Mouse (Mus musculus) hindbrain, postnatal 0 days (tissue): ENCODE measurements around the gene Ggact. TPM values are rescaled to one million over a fixed set of nuclear protein-coding genes. Genes with fewer than 3 reads are reported as not detected.

Experiments
- ATAC-seq: fragments of 200-750 bp; cut with Nextera tagmentation; 2 replicates; pipeline ENCODE4 v1.8.0; 2017; ENCODE audit warnings: mild to moderate bottlenecking, moderate TSS enrichment, moderate library complexity
- DNase-seq: peaks from one replicate; pipeline ENCODE4 v3.0.0-alpha.2; 2015; ENCODE audit warnings: low spot score
- H3K27ac ChIP-seq: fragments of 300-500 bp; sonication (generic); 2 replicates; pipeline ENCODE4 v1.5.1; 2014; ENCODE audit warnings: mild to moderate bottlenecking
- H3K27me3 ChIP-seq: fragments of 300-500 bp; sonication (generic); 2 replicates; pipeline ENCODE4 v1.6.1; 2014; ENCODE audit warnings: low read length, mixed read lengths; ENCODE audit not compliant: insufficient read depth
- H3K36me3 ChIP-seq: fragments of 300-500 bp; sonication (generic); 2 replicates; pipeline ENCODE4 v1.6.1; 2014; ENCODE audit warnings: low read length, mixed read lengths; ENCODE audit not compliant: insufficient read depth
- H3K4me1 ChIP-seq: fragments of 300-500 bp; sonication (generic); 2 replicates; pipeline ENCODE4 v1.6.1; 2014; ENCODE audit warnings: antibody characterized with exemption, low read length, mixed read lengths; ENCODE audit not compliant: insufficient read depth
- H3K4me2 ChIP-seq: fragments of 300-500 bp; sonication (generic); 2 replicates; pipeline ENCODE4 v1.6.1; 2014; ENCODE audit warnings: low read depth, mild to moderate bottlenecking, low read length, moderate library complexity, mixed read lengths
- H3K4me3 ChIP-seq: fragments of 300-500 bp; sonication (generic); 2 replicates; pipeline ENCODE4 v1.5.1; 2014; ENCODE audit warnings: low read length
- H3K9ac ChIP-seq: fragments of 300-500 bp; sonication (generic); replicated peaks from 2 replicates; pipeline ENCODE4 v1.6.1; 2014; ENCODE audit warnings: mild to moderate bottlenecking, low read length, moderate library complexity, mixed read lengths
- H3K9me3 ChIP-seq: fragments of 300-500 bp; sonication (generic); 2 replicates; pipeline ENCODE4 v1.6.1; 2016; ENCODE audit warnings: low read length, mixed read lengths
- CTCF ChIP-seq: IDR thresholded peaks from 2 replicates; pipeline ENCODE4 v1.5.1; 2016; ENCODE audit warnings: antibody characterized with exemption, control low read depth, low read depth
- WGBS: fragments of 180-500 bp; shearing (Covaris S2); extraction: QIAGEN DNeasy Blood & Tissue Kit; methylation state at CpG from one replicate; pipeline ENCODE4 v1.1.7; 2014; 5-methylcytosine and 5-hydroxymethylcytosine counted together
- polyA plus RNA-seq: library from polyadenylated mRNA; unstranded; fragments of >200 nt; fragmentation: Nextera tagmentation; extraction: Ambion mirVana; gene quantifications from 2 replicates; pipeline ENCODE4 v1.2.1, GENCODE M21; 2015
- total RNA-seq: library from RNA; depleted of rRNA; stranded (reverse); fragments of >200 nt; gene quantifications from 2 replicates; pipeline ENCODE4 v1.2.3, GENCODE M21; 2014

The Ggact gene
- total and polyA plus RNA-seq, 2 experiments from 2014 or later, result 29.1 to 36.5 TPM

GRCm38 (mm10) chr14:122865462-122866129 lies 48.0 kb downstream of the Ggact start:
- Histone ChIP-seq H3K4me3 (no peak overlapping the region), H3K36me3 (no peaks in the 10 kb centered on the region), H3K9me3 (no peaks in the 10 kb centered on the region), H3K4me1 (no peaks in the 10 kb centered on the region), H3K9ac (no peak overlapping the region), H3K27me3 (no peaks in the 10 kb centered on the region), H3K27ac (no peak overlapping the region), H3K4me2 (no peak overlapping the region)
- 86% methylated on average over 4 of the region's 4 CpGs for WGBS
- ATAC-seq (no peak), DNase-seq (no peak)
- no peak for TF ChIP-seq CTCF

- 28% methylated on average over 4 of the region's 4 CpGs for WGBS
- ATAC-seq (no peak), DNase-seq (peak; percentile 57)
- no peaks in the 10 kb centered on the region for H3K9me3 ChIP-seq
- no peak for TF ChIP-seq CTCF
- no peaks in the 10 kb centered on the region for H3K27me3 ChIP-seq
- H3K4me1 ChIP-seq, result no peaks in the 10 kb centered on the region
- no peak overlapping the region for H3K9ac ChIP-seq
- H3K36me3 ChIP-seq, result no peaks in the 10 kb centered on the region
- no peak overlapping the region for H3K4me2 ChIP-seq
- no peak overlapping the region for H3K27ac ChIP-seq
- H3K4me3 ChIP-seq, result no peak overlapping the region
Observed at GRCm38 (mm10) chr14:122862623-122863022, 50.9 kb downstream of the Ggact start.

DNA sequence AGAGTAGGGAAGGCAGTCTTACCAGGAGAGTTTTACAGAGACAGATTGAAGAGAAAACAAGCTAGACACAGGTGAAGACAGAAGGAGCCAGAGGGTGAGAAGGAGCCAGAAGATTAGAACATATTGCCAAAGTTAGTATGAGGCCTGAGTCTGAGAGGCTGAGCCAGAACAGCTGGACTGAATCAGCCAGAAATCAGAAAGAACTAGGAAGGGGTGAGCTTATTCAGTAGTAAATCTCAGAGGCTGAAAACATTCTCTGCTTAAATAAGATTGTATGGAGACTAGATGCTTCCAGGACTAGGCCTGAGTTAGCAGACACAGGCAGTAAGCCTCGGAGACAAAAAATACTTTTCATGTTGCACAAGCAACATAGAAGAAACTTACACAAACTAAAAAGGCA lies 53.8 kb downstream of the Ggact start:
- H3K4me2 ChIP-seq, result no peak overlapping the region
- H3K27me3 ChIP-seq, result no peaks in the 10 kb centered on the region
- TF ChIP-seq CTCF, result no peak
- DNase-seq (no peak), ATAC-seq (no peak)
- H3K9me3 ChIP-seq, result no peaks in the 10 kb centered on the region
- no peak overlapping the region for H3K27ac ChIP-seq
- H3K4me1 ChIP-seq, result no peaks in the 10 kb centered on the region
- H3K36me3 ChIP-seq, result no peaks in the 10 kb centered on the region
- H3K4me3 ChIP-seq, result no peak overlapping the region
- H3K9ac ChIP-seq, result no peak overlapping the region
- 96% methylated on average over 1 of the region's 1 CpGs for WGBS

DNA sequence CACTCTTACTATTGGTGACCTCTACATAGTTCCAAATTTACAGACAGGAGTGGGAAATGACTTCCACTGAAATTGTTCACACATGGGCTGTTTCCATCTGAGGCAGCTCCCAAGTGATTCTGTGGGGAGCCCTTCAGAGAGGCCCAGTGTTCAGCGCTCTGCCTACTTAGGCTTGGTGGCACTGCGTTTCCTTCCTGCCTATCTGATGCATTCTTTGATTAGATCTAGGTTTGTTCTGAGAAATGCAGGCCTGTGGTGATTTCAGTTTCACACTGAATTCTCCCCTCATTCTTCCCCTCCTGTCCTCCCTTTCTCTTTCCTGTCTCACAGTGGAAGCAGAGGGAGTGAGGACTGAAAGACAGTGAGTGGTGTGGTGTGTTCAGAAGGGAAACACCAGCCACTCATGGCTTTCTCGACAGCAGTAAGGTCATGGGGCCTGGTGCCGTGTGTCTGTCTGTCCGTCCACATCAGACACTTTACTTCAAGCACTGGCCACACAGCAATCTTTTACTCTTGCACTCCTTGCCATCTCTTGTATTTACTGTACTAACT lies 61.0 kb downstream of the Ggact start:
- Histone ChIP-seq H3K36me3 (no peaks in the 10 kb centered on the region), H3K4me2 (no peak overlapping the region), H3K27ac (0 out of 2 replicates have a peak overlapping the region, but pooled peaks have one; percentile 26), H3K9ac (no peak overlapping the region), H3K27me3 (no peaks in the 10 kb centered on the region), H3K9me3 (no peaks in the 10 kb centered on the region), H3K4me1 (no peaks in the 10 kb centered on the region), H3K4me3 (no peak overlapping the region)
- DNase-seq (no peak), ATAC-seq (no peak)
- TF ChIP-seq CTCF, result no peak
- WGBS, result 89% methylated on average over 5 of the region's 5 CpGs

DNA sequence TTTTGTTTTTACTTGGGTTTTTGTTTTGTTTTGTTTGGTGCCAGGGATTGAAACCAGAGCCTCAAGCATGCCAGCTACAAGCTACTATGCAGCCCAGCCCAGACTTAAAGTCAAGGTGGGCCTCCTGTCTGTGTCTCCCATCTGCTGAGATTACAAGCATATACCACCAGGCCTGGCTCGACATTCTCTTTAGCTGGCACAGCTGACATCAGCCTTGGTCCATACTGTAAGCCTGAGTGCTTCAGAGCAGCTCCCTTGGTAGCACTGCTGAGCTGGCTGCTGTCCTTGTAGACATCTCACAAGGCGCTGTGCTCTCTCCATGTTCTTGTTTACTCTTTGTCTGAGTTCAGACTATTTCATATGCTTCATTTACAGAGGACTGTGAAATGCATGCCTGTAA lies 76.5 kb downstream of the Ggact start:
- no peaks in the 10 kb centered on the region for H3K9me3 ChIP-seq
- ATAC-seq (peak; percentile 45; the same call in 1 of the 2 replicates), DNase-seq (peak; percentile 42)
- TF ChIP-seq CTCF, result no peak
- no peaks in the 10 kb centered on the region for H3K4me1 ChIP-seq
- no peak overlapping the region for H3K4me2 ChIP-seq
- 49% methylated on average over 2 of the region's 2 CpGs for WGBS
- H3K27me3 ChIP-seq, result no peaks in the 10 kb centered on the region
- no peak overlapping the region for H3K9ac ChIP-seq
- no peaks in the 10 kb centered on the region for H3K36me3 ChIP-seq
- H3K4me3 ChIP-seq, result no peak overlapping the region
- H3K27ac ChIP-seq, result no peak overlapping the region

DNA sequence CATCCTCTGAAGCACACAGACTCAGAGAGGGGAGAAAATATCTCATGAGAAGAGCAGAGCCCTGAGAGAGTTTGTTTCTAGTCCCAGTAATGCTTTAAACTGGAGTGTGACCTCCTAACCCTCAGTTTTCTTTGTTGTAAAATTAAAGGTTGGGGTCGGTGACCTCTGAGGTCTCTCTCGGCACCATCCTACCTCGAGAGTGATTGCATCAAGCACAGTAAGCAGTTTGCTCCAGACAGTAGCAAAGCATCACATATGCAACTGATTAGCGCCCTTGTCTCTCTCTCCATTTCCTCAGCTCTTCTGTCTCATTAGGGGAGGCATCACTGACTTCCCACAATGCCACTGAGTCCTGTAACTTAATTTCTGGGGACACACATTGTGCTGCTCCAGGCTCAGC lies 77.3 kb downstream of the Ggact start:
- TF ChIP-seq CTCF, result no peak
- Histone ChIP-seq H3K9ac (no peak overlapping the region), H3K36me3 (no peaks in the 10 kb centered on the region), H3K4me3 (no peak overlapping the region), H3K27ac (no peak overlapping the region), H3K4me2 (no peak overlapping the region), H3K4me1 (no peaks in the 10 kb centered on the region), H3K27me3 (no peaks in the 10 kb centered on the region), H3K9me3 (0 out of 2 replicates have a peak, but pooled peaks cover 3% of the 10 kb centered on the region)
- 32% methylated on average over 4 of the region's 4 CpGs for whole genome bisulfite sequencing
- DNase-seq, result no peak
- ATAC-seq, result no peak
